Mouse (Mus musculus) olfactory bulb, adult 2 months (tissue): Measurements from ENCODE around the gene Foxn1. TPM values are rescaled to one million over a fixed set of nuclear protein-coding genes. Genes with fewer than 3 reads are reported as not detected.

ENCODE experiments used
- H3K27ac ChIP-seq: fragments of 200-500 bp; 2 replicates; pipeline ENCODE4 v1.5.1; 2012; ENCODE audit warnings: low read depth, low read length; ENCODE audit not compliant: insufficient read depth
- H3K4me1 ChIP-seq: fragments of 200-500 bp; 2 replicates; pipeline ENCODE4 v1.6.1; 2012; ENCODE audit warnings: low read length; ENCODE audit not compliant: control insufficient read depth, insufficient read depth
- H3K4me3 ChIP-seq: fragments of 200-500 bp; 2 replicates; pipeline ENCODE4 v1.5.1; 2012; ENCODE audit warnings: mild to moderate bottlenecking, low read depth, low read length, moderate library complexity; ENCODE audit not compliant: insufficient read depth
- CTCF ChIP-seq: fragments of 200-500 bp; IDR thresholded peaks from 2 replicates; pipeline ENCODE4 v1.5.1; 2012; ENCODE audit warnings: low read depth, mild to moderate bottlenecking, low read length, moderate library complexity; ENCODE audit not compliant: insufficient read depth
- POLR2A ChIP-seq: fragments of 200-500 bp; IDR thresholded peaks from 2 replicates; pipeline ENCODE4 v1.6.1; 2012; ENCODE audit warnings: mild to moderate bottlenecking, low read depth, low read length, moderate library complexity; ENCODE audit not compliant: insufficient read depth
- WGBS: fragments of 180-500 bp; shearing (Covaris S2); methylation state at CpG from one replicate; pipeline ENCODE4 v1.1.7; 2018; 5-methylcytosine and 5-hydroxymethylcytosine counted together
- polyA plus RNA-seq: library from polyadenylated mRNA; stranded (reverse); fragments of >200 nt; gene quantifications from 2 replicates; pipeline ENCODE4 v1.2.4, GENCODE M21; 2012; ENCODE audit warnings: low replicate concordance; ENCODE audit not compliant: missing spikeins, insufficient read depth, insufficient read length

Foxn1 gene
- not detected in 2 replicates for polyA plus RNA-seq

- no peak within 1 kb of the TSS for H3K4me3 ChIP-seq
- H3K27ac ChIP-seq, result no peak within 1 kb of the TSS
- peaks cover 6% of the 10 kb centered on the region; the same call in 1 of the 2 replicates for H3K4me1 ChIP-seq
- no peak for TF ChIP-seq CTCF
- TF ChIP-seq POLR2A, result no peak
- 84% methylated on average over 14 of the region's 14 CpGs for WGBS
Observed at GRCm38 (mm10) chr11:78386508-78387043, at the start of gene Foxn1. Gene Foxn1, minus strand, starts transcription at chr11:78386558.

- 19% methylated on average over 19 of the region's 19 CpGs for WGBS
- Histone ChIP-seq H3K27ac (no peak overlapping the region), H3K4me3 (no peak overlapping the region), H3K4me1 (peaks cover 3% of the 10 kb centered on the region; the same call in 1 of the 2 replicates)
- TF ChIP-seq POLR2A (no peak), CTCF (peak; percentile 59; the same call in 1 of the 2 replicates)
Observed at GRCm38 (mm10) chr11:78435776-78436349, 49.5 kb upstream of the Foxn1 start.

- Histone ChIP-seq H3K4me3 (no peak overlapping the region), H3K4me1 (peaks cover 3% of the 10 kb centered on the region; the same call in 1 of the 2 replicates), H3K27ac (no peak overlapping the region)
- no peak for TF ChIP-seq POLR2A
- no peak for TF ChIP-seq CTCF
- 88% methylated on average over 4 of the region's 4 CpGs for WGBS
Observed at GRCm38 (mm10) chr11:78434052-78434451, 47.7 kb upstream of the Foxn1 start.

GRCm38 (mm10) chr11:78431176-78431575 lies 44.8 kb upstream of the Foxn1 start:
- Histone ChIP-seq H3K4me3 (no peak overlapping the region), H3K27ac (no peak overlapping the region), H3K4me1 (peaks cover 3% of the 10 kb centered on the region; the same call in 1 of the 2 replicates)
- TF ChIP-seq POLR2A (no peak), CTCF (no peak)
- WGBS, result 90% methylated on average over 10 of the region's 10 CpGs

- no peaks in the 10 kb centered on the region for H3K4me1 ChIP-seq
- H3K27ac ChIP-seq, result no peak overlapping the region
- no peak overlapping the region for H3K4me3 ChIP-seq
- TF ChIP-seq POLR2A (no peak), CTCF (no peak)
- WGBS, result 65% methylated on average over 11 of the region's 11 CpGs
Observed at GRCm38 (mm10) chr11:78430195-78430878, 44.0 kb upstream of the Foxn1 start.

- Histone ChIP-seq H3K27ac (no peak overlapping the region), H3K4me3 (no peak overlapping the region), H3K4me1 (0 out of 2 replicates have a peak, but pooled peaks cover 2% of the 10 kb centered on the region)
- TF ChIP-seq POLR2A, result no peak
- TF ChIP-seq CTCF, result no peak
- 76% methylated on average over 5 of the region's 5 CpGs for WGBS
Observed at GRCm38 (mm10) chr11:78428309-78428708, 42.0 kb upstream of the Foxn1 start.

- 99% methylated on average over 6 of the region's 6 CpGs for WGBS
Observed at GRCm38 (mm10) chr11:78427655-78428054, 41.3 kb upstream of the Foxn1 start.

GRCm38 (mm10) chr11:78425572-78425971 lies 39.2 kb upstream of the Foxn1 start:
- TF ChIP-seq POLR2A, result no peak
- no peak for TF ChIP-seq CTCF
- 94% methylated on average over 1 of the region's 1 CpGs for whole genome bisulfite sequencing
- Histone ChIP-seq H3K27ac (no peak overlapping the region), H3K4me1 (0 out of 2 replicates have a peak, but pooled peaks cover 2% of the 10 kb centered on the region), H3K4me3 (no peak overlapping the region)

More at GRCm38 (mm10) chr11:78427655-78428054, 41.3 kb upstream of the Foxn1 start:
- Histone ChIP-seq H3K4me3 (no peak overlapping the region), H3K27ac (no peak overlapping the region), H3K4me1 (0 out of 2 replicates have a peak, but pooled peaks cover 2% of the 10 kb centered on the region)
- TF ChIP-seq POLR2A, result no peak
- no peak for TF ChIP-seq CTCF

GRCm38 (mm10) chr11:78424352-78424751 lies 38.0 kb upstream of the Foxn1 start:
- Histone ChIP-seq H3K4me1 (0 out of 2 replicates have a peak, but pooled peaks cover 2% of the 10 kb centered on the region), H3K27ac (no peak overlapping the region), H3K4me3 (no peak overlapping the region)
- 36% methylated on average over 2 of the region's 2 CpGs for WGBS
- TF ChIP-seq POLR2A, result no peak
- no peak for TF ChIP-seq CTCF
